Mouse (Mus musculus) CH12.LX (cell line): ENCODE data around the gene Ttc23l. TPM values are rescaled to one million over a fixed set of nuclear protein-coding genes. Genes with fewer than 3 reads are reported as not detected.

ENCODE experiments used
- DNase-seq: peaks from one replicate; pipeline ENCODE4 v3.0.0-alpha.2; 2013; ENCODE audit errors: extremely low read depth
- H3K27ac ChIP-seq: 2 replicates; pipeline ENCODE4 v1.5.1; 2012; ENCODE audit warnings: low read depth, mild to moderate bottlenecking, control low read depth, moderate library complexity; ENCODE audit not compliant: insufficient read depth
- H3K27me3 ChIP-seq: replicated peaks from 2 replicates; pipeline ENCODE3; 2012; ENCODE audit warnings: inconsistent platforms
- H3K36me3 ChIP-seq, 2 experiments: replicated peaks in 1 of 2; 2 replicates each; pipeline versions ENCODE3 to v1.6.1; 2012; ENCODE audit warnings: inconsistent platforms in 1 of 2, low read length in 1 of 2, mild to moderate bottlenecking in 1 of 2, mixed read lengths in 1 of 2, moderate library complexity in 1 of 2; ENCODE audit not compliant: control insufficient read depth in 1 of 2, insufficient read depth in 1 of 2
- H3K4me1 ChIP-seq, 2 experiments: 2 replicates each; pipeline ENCODE4 v1.6.1; 2012; ENCODE audit warnings: inconsistent platforms in 1 of 2, moderate library complexity in 1 of 2; ENCODE audit not compliant: insufficient read depth in 2 of 2, control insufficient read depth in 1 of 2
- H3K4me2 ChIP-seq: 2 replicates; pipeline ENCODE4 v1.6.1; 2012; ENCODE audit warnings: low read depth, mild to moderate bottlenecking, control low read depth; ENCODE audit not compliant: poor library complexity, insufficient read depth, severe bottlenecking
- H3K4me3 ChIP-seq, 3 experiments: fragments of 150-350 bp in 1 of 3; sonication (generic) in 1 of 3; replicated peaks in 1 of 3; 2 replicates each; pipeline versions ENCODE3 to v1.5.1; 2011 to 2012; ENCODE audit warnings: low read depth in 2 of 3, low read length in 2 of 3, mild to moderate bottlenecking in 2 of 3, moderate library complexity in 2 of 3, control low read depth in 1 of 3, improper control_type of control experiment in 1 of 3, inconsistent platforms in 1 of 3, mixed read lengths in 1 of 3; ENCODE audit not compliant: poor library complexity in 1 of 3
- H3K79me2 ChIP-seq: replicated peaks from 2 replicates; pipeline ENCODE4 v1.6.1; 2012; ENCODE audit warnings: mild to moderate bottlenecking, moderate library complexity; ENCODE audit not compliant: control insufficient read depth, poor library complexity, insufficient read depth, severe bottlenecking; ENCODE audit errors: extremely low read depth
- H3K9ac ChIP-seq: 2 replicates; pipeline ENCODE4 v1.6.1; 2012; ENCODE audit warnings: low read depth, mild to moderate bottlenecking, control low read depth, moderate library complexity; ENCODE audit not compliant: insufficient read depth
- H3K9me3 ChIP-seq: replicated peaks from 2 replicates; pipeline ENCODE3; 2012; ENCODE audit warnings: low read length, inconsistent platforms, mixed read lengths
- CHD2 ChIP-seq: IDR thresholded peaks from 2 replicates; pipeline ENCODE4 v1.6.1; 2011; ENCODE audit warnings: low read length, improper control_type of control experiment
- CTCF ChIP-seq, 2 experiments: IDR thresholded peaks in 1 of 2; conservative IDR thresholded peaks in 1 of 2; 2 replicates each; pipeline ENCODE4 v1.5.1; 2011 to 2012; ENCODE audit warnings: low read depth in 2 of 2, low read length in 2 of 2, improper control_type of control experiment in 1 of 2, inconsistent platforms in 1 of 2, mild to moderate bottlenecking in 1 of 2, moderate library complexity in 1 of 2
- E2F4 ChIP-seq: IDR thresholded peaks from 2 replicates; pipeline ENCODE4 v1.6.1; 2011; ENCODE audit warnings: low read depth, low read length, improper control_type of control experiment; ENCODE audit not compliant: insufficient replicate concordance
- ETS1 ChIP-seq: conservative IDR thresholded peaks from 2 replicates; pipeline ENCODE4 v1.6.1; 2012; ENCODE audit warnings: low read depth, mild to moderate bottlenecking, inconsistent platforms, low read length, improper control_type of control experiment, moderate library complexity
- HCFC1 ChIP-seq: IDR thresholded peaks from 2 replicates; pipeline ENCODE4 v1.6.1; 2012; ENCODE audit warnings: low read depth, mild to moderate bottlenecking, inconsistent platforms, low read length, improper control_type of control experiment
- IRF4 ChIP-seq: IDR thresholded peaks from 2 replicates; pipeline ENCODE4 v1.6.1; 2014; ENCODE audit warnings: low read depth, mild to moderate bottlenecking, inconsistent platforms, low read length, improper control_type of control experiment
- JUN ChIP-seq: IDR thresholded peaks from 2 replicates; pipeline ENCODE4 v1.6.1; 2011; ENCODE audit warnings: low read depth, mild to moderate bottlenecking, low read length, improper control_type of control experiment, moderate library complexity; ENCODE audit not compliant: insufficient read depth
- JUND ChIP-seq: conservative IDR thresholded peaks from 2 replicates; pipeline ENCODE4 v1.6.1; 2011; ENCODE audit warnings: low read depth, low read length, improper control_type of control experiment
- KAT2A ChIP-seq: IDR thresholded peaks from 2 replicates; pipeline ENCODE4 v1.6.1; 2012; ENCODE audit warnings: low read length, improper control_type of control experiment, inconsistent platforms; ENCODE audit not compliant: insufficient replicate concordance
- MAFK ChIP-seq: IDR thresholded peaks from 2 replicates; pipeline ENCODE4 v1.6.1; 2011; ENCODE audit warnings: low read length, improper control_type of control experiment; ENCODE audit not compliant: insufficient replicate concordance
- MAX ChIP-seq: IDR thresholded peaks from 2 replicates; pipeline ENCODE4 v1.6.1; 2011; ENCODE audit warnings: low read length, improper control_type of control experiment
- MAZ ChIP-seq: IDR thresholded peaks from 2 replicates; pipeline ENCODE4 v1.6.1; 2012; ENCODE audit warnings: low read depth, mild to moderate bottlenecking, inconsistent platforms, low read length, improper control_type of control experiment, moderate library complexity
- MEF2A ChIP-seq: IDR thresholded peaks from 2 replicates; pipeline ENCODE4 v1.6.1; 2014; ENCODE audit warnings: low read depth, mild to moderate bottlenecking, inconsistent platforms, low read length, improper control_type of control experiment, borderline replicate concordance
- MXI1 ChIP-seq: IDR thresholded peaks from 2 replicates; pipeline ENCODE4 v1.6.1; 2011; ENCODE audit warnings: mild to moderate bottlenecking, low read depth, low read length, improper control_type of control experiment
- NELFE ChIP-seq: IDR thresholded peaks from 2 replicates; pipeline ENCODE4 v1.6.1; 2011; ENCODE audit warnings: low read depth, low read length, improper control_type of control experiment
- NRF1 ChIP-seq: IDR thresholded peaks from 2 replicates; pipeline ENCODE4 v1.6.1; 2014; ENCODE audit warnings: low read depth, mild to moderate bottlenecking, inconsistent platforms, low read length, improper control_type of control experiment, moderate library complexity
- PAX5 ChIP-seq: IDR thresholded peaks from 2 replicates; pipeline ENCODE4 v1.6.1; 2012; ENCODE audit warnings: low read length, inconsistent platforms, mixed read lengths
- POLR2A ChIP-seq: IDR thresholded peaks from 2 replicates; pipeline ENCODE4 v1.6.1; 2011; ENCODE audit warnings: low read depth, mild to moderate bottlenecking, improper control_type of control experiment, low read length
- RAD21 ChIP-seq: IDR thresholded peaks from 2 replicates; pipeline ENCODE4 v1.6.1; 2011; ENCODE audit warnings: low read depth, mild to moderate bottlenecking, low read length, improper control_type of control experiment, moderate library complexity
- SIN3A ChIP-seq: IDR thresholded peaks from 2 replicates; pipeline ENCODE4 v1.6.1; 2012; ENCODE audit warnings: low read length, improper control_type of control experiment, inconsistent platforms
- UBTF ChIP-seq: IDR thresholded peaks from 2 replicates; pipeline ENCODE4 v1.6.1; 2012; ENCODE audit warnings: low read depth, mild to moderate bottlenecking, inconsistent platforms, low read length, improper control_type of control experiment, moderate library complexity
- USF1 ChIP-seq: IDR thresholded peaks from 2 replicates; pipeline ENCODE4 v1.6.1; 2014; ENCODE audit warnings: low read depth, mild to moderate bottlenecking, inconsistent platforms, low read length, improper control_type of control experiment
- USF2 ChIP-seq: conservative IDR thresholded peaks from 2 replicates; pipeline ENCODE4 v1.6.1; 2011; ENCODE audit warnings: low read depth, low read length, improper control_type of control experiment
- ZKSCAN1 ChIP-seq: IDR thresholded peaks from 2 replicates; pipeline ENCODE4 v1.6.1; 2012; ENCODE audit warnings: low read depth, inconsistent platforms, low read length, improper control_type of control experiment, borderline replicate concordance
- ZMIZ1 ChIP-seq: IDR thresholded peaks from 2 replicates; pipeline ENCODE4 v1.6.1; 2012; ENCODE audit warnings: low read depth, mild to moderate bottlenecking, inconsistent platforms, low read length, improper control_type of control experiment
- ZNF384 ChIP-seq: IDR thresholded peaks from 2 replicates; pipeline ENCODE4 v1.6.1; 2012; ENCODE audit warnings: low read depth, low read length, improper control_type of control experiment, inconsistent platforms
- dilution Hi-C: fragments of 300-500 bp; cut with MboI; formaldehyde crosslinking; loops from 2 replicates; pipeline ENCODE4 v1.14.3; 2020; ENCODE audit warnings: low sequenced_read_pairs; ENCODE audit not compliant: extremely low pct_unique_long_range_greater_than_20kb, extremely low pct_ligation_motif_present
- in situ Hi-C: fragments of 300-500 bp; cut with MboI; formaldehyde crosslinking; loops from 3 replicates; pipeline ENCODE4 v1.14.3; 2019; ENCODE audit warnings: low sequenced_read_pairs, low pct_ligation_motif_present, low pct_unique_long_range_greater_than_20kb, mixed read lengths
- polyA plus RNA-seq: library from polyadenylated mRNA; unstranded; fragments of >175 nt; gene quantifications from 2 replicates; pipeline ENCODE4 v1.2.1, GENCODE M21; 2012; ENCODE audit warnings: low read depth; ENCODE audit not compliant: insufficient read length
- total RNA-seq, 2 experiments: library from RNA; depleted of rRNA; stranded (reverse); fragments of 300-350 nt in 1 of 2; fragments of >200 nt in 1 of 2; gene quantifications; 2 replicates each; pipeline ENCODE4 v1.2.3; 2012 to 2014

Ttc23l gene
- total and polyA plus RNA-seq, 3 experiments, result 0.15 to 0.31 TPM; not detected in 1

DNA sequence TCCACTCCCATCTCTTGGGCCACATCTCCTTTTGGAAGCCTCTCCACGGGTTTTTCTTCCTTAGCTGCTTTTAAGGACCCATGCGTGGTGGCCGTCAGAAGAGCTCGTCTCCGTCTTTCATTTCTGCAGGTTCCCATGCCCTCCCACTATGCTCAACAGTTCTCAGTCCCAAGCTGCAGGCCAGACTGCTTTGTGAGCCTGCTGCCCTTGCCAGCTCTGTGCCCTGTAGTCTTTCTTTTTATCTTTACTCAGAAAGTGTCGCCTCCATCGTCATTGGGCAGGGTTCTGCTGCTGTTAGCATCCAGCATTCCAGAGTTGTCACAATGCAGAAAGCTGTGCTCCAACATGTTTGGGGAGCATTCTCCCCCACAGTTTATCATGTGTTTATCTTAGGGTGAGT lies 8.0 kb upstream of the Ttc23l start:
- dilution Hi-C loops, result no loop called here
- TF ChIP-seq ZMIZ1 (no peak), CTCF (conservative IDR thresholded peaks at IDR 0.05 in 1 of 2, IDR thresholded peaks at IDR 0.05 in 1 of 2; ENCODE audit: low read depth in 2 of 2, low read length in 2 of 2) (no peak), MAFK (no peak), IRF4 (no peak), ZKSCAN1 (no peak), HCFC1 (no peak), NRF1 (no peak), SIN3A (no peak), MAZ (no peak), MAX (no peak), CHD2 (no peak), USF2 (no peak), E2F4 (no peak), MXI1 (no peak), POLR2A (no peak), RAD21 (no peak), KAT2A (no peak), UBTF (no peak), ZNF384 (no peak)
- TF ChIP-seq, all 38 proteins: peak for 0
- in situ Hi-C loops, result no loop called here

DNA sequence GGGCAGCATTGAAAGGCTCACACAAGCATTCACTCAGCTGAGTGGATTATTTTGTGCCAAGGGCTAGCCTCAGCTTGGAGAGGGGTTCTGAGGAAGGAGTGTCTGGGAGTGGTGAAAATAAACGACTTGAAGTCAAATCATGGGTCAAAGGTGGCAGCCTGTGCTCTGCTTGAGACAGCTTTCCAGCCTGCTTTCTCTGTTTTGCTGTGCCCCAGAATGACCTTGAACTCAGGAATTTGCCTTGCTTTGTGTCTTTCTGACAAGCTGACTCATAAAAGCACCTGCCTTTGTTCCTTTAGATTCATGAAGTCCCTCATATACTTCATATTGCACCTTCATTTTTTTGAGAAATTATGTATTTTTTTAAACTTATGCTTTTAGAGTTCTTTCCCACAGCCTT lies 5.7 kb upstream of the Ttc23l start:
- Histone ChIP-seq H3K9me3 (peaks cover 3% of the 10 kb centered on the region), H3K4me2 (no peak overlapping the region), H3K9ac (no peak overlapping the region), H3K79me2 (no peaks in the 10 kb centered on the region), H3K27me3 (no peaks in the 10 kb centered on the region), H3K27ac (no peak overlapping the region), H3K4me3 (no peak overlapping the region), H3K36me3 (peaks cover 0 to 13% of the 10 kb centered on the region in 2 experiments), H3K4me1 (peaks cover 0 to under 1% of the 10 kb centered on the region in 2 experiments; a peak in 1 of 4 replicates)
- in situ Hi-C loops, result no loop called here
- TF ChIP-seq MAX (no peak), MAFK (no peak), JUND (no peak), NELFE (no peak), RAD21 (no peak), KAT2A (no peak), E2F4 (no peak), PAX5 (no peak), JUN (no peak), MEF2A (no peak), USF1 (no peak), POLR2A (no peak), ETS1 (no peak), NRF1 (no peak), CHD2 (no peak)
- dilution Hi-C loops, result no loop called here
- DNase-seq, result no peak

More for the DNA sequence above, 8.0 kb upstream of the Ttc23l start:
- Histone ChIP-seq H3K27me3 (no peaks in the 10 kb centered on the region), H3K4me1 (peaks cover 0 to 4% of the 10 kb centered on the region in 2 experiments; a peak in 1 of 4 replicates), H3K4me2 (no peak overlapping the region), H3K27ac (no peak overlapping the region), H3K9me3 (peaks cover 3% of the 10 kb centered on the region), H3K4me3 (no peak overlapping the region), H3K36me3 (peaks cover 4 to 32% of the 10 kb centered on the region in 2 experiments), H3K9ac (no peak overlapping the region), H3K79me2 (no peaks in the 10 kb centered on the region)
- DNase-seq, result no peak
